Mouse (Mus musculus): ENCODE measurements around the gene Slc11a2.

- no peak for TF ChIP-seq CTCF (conservative IDR thresholded peaks at IDR 0.05 in 1 of 2, IDR thresholded peaks at IDR 0.05 in 1 of 2; ENCODE audit: low read depth in 2 of 2, low read length in 2 of 2)
- TF ChIP-seq ZNF384 (IDR thresholded peaks at IDR 0.05; ENCODE audit: low read depth, low read length) = no peak
- no peak for TF ChIP-seq IRF4 (IDR thresholded peaks at IDR 0.05; ENCODE audit: low read depth, low read length)
- TF ChIP-seq MXI1 (IDR thresholded peaks at IDR 0.05; ENCODE audit: low read depth, low read length) = no peak
- no peak for TF ChIP-seq ZC3H11A (IDR thresholded peaks at IDR 0.05; ENCODE audit: low read depth, low read length)
- no peak for TF ChIP-seq USF1 (IDR thresholded peaks at IDR 0.05; ENCODE audit: low read depth, low read length)
- TF ChIP-seq POLR2A (IDR thresholded peaks at IDR 0.05; ENCODE audit: low read depth, low read length) = no peak
- TF ChIP-seq ZMIZ1 (IDR thresholded peaks at IDR 0.05; ENCODE audit: low read depth, low read length) = no peak
- TF ChIP-seq MAFK (IDR thresholded peaks at IDR 0.05; ENCODE audit: insufficient replicate concordance, low read length) = peak; percentile 62; the same call in 1 of the 2 replicates
- no peak for TF ChIP-seq JUND (conservative IDR thresholded peaks at IDR 0.05; ENCODE audit: low read depth, low read length)
These were observed 57.8 kb downstream of the Slc11a2 start for GRCm38 (mm10) chr15:100367119-100367518.

Measured in CH12.LX (cell line).